Mouse (Mus musculus): ENCODE measurements around the gene RPS10-NUDT3.

GRCm38 (mm10) chr17:27656414-27656813, 21.4 kb upstream of the RPS10-NUDT3 start:
- TF ChIP-seq CTCF (IDR thresholded peaks at IDR 0.05; ENCODE audit: borderline replicate concordance, insufficient read depth, low read depth, low read length) (no peak), POLR2A (IDR thresholded peaks at IDR 0.05; ENCODE audit: borderline replicate concordance, insufficient read depth, low read length) (no peak)
